Mouse (Mus musculus) stomach, postnatal 0 days (tissue): ENCODE data around the gene Lyrm4.

ENCODE experiments used
- CTCF ChIP-seq: IDR thresholded peaks from 2 replicates; pipeline ENCODE4 v1.5.1; 2016; ENCODE audit warnings: antibody characterized with exemption, low read depth, mild to moderate bottlenecking, moderate library complexity
- EP300 ChIP-seq: optimal IDR thresholded peaks from 2 replicates; pipeline ENCODE3; 2016; ENCODE audit warnings: antibody characterized with exemption

GRCm38 (mm10) chr13:36015636-36016035 lies 101.7 kb downstream of the Lyrm4 start:
- TF ChIP-seq CTCF = no peak
- TF ChIP-seq EP300 = no peak
